Mouse (Mus musculus) heart, embryonic 10.5 days (tissue): Measurements from ENCODE around the gene Taf8. TPM values are rescaled to one million over a fixed set of nuclear protein-coding genes. Genes with fewer than 3 reads are reported as not detected.

ENCODE experiments used
- DNase-seq: peaks from one replicate; pipeline ENCODE4 v3.0.0-alpha.2; 2017; ENCODE audit warnings: low spot score
- H3K27ac ChIP-seq: fragments of 300-500 bp; sonication (generic); 2 replicates; pipeline ENCODE4 v1.5.1; 2016; ENCODE audit warnings: mild to moderate bottlenecking
- H3K27me3 ChIP-seq: fragments of 300-500 bp; sonication (generic); 2 replicates; pipeline ENCODE4 v1.6.1; 2016; ENCODE audit warnings: mild to moderate bottlenecking; ENCODE audit not compliant: poor library complexity, insufficient read depth, severe bottlenecking
- H3K36me3 ChIP-seq: fragments of 300-500 bp; sonication (generic); 2 replicates; pipeline ENCODE4 v1.6.1; 2016; ENCODE audit warnings: mild to moderate bottlenecking, moderate library complexity
- H3K4me1 ChIP-seq: fragments of 300-500 bp; sonication (generic); 2 replicates; pipeline ENCODE4 v1.6.1; 2016; ENCODE audit warnings: mild to moderate bottlenecking
- H3K4me3 ChIP-seq: fragments of 300-500 bp; sonication (generic); 2 replicates; pipeline ENCODE4 v1.5.1; 2016; ENCODE audit warnings: mild to moderate bottlenecking, moderate library complexity
- H3K9me3 ChIP-seq: fragments of 300-500 bp; sonication (generic); 2 replicates; pipeline ENCODE4 v1.6.1; 2016; ENCODE audit warnings: mild to moderate bottlenecking, moderate library complexity
- WGBS: fragments of 180-500 bp; shearing (Covaris S2); methylation state at CpG from one replicate; pipeline ENCODE4 v1.1.7; 2016; 5-methylcytosine and 5-hydroxymethylcytosine counted together
- polyA plus RNA-seq: library from polyadenylated mRNA; unstranded; fragments of >200 nt; fragmentation: Nextera tagmentation; extraction: Ambion mirVana; gene quantifications from 2 replicates; pipeline ENCODE4 v1.2.1, GENCODE M21; 2016

Gene Taf8
- 23.0 and 28.5 TPM in 2 replicates for polyA plus RNA-seq

- Histone ChIP-seq H3K4me3 (peak within 1 kb of the TSS; percentile 86), H3K4me1 (peaks cover 29% of the 10 kb centered on the region), H3K27me3 (no peaks in the 10 kb centered on the region), H3K36me3 (peaks cover 27% of the 10 kb centered on the region), H3K27ac (peak within 1 kb of the TSS; percentile 97), H3K9me3 (no peaks in the 10 kb centered on the region)
- WGBS = 2% methylated on average over 40 of the region's 40 CpGs
- peak; percentile 98 for DNase-seq
Measured at GRCm38 (mm10) chr17:47501946-47502706, at the start of gene Taf8. Gene Taf8, minus strand, starts transcription at chr17:47502292.

- Histone ChIP-seq H3K36me3 (no peaks in the 10 kb centered on the region), H3K27ac (no peak overlapping the region), H3K9me3 (no peaks in the 10 kb centered on the region), H3K27me3 (no peaks in the 10 kb centered on the region), H3K4me1 (no peaks in the 10 kb centered on the region), H3K4me3 (no peak overlapping the region)
- DNase-seq = no peak
- whole genome bisulfite sequencing = 71% methylated on average over 7 of the region's 7 CpGs
Measured at GRCm38 (mm10) chr17:47551049-47551448, 49.0 kb upstream of the Taf8 start.

- no peaks in the 10 kb centered on the region for H3K27me3 ChIP-seq
- no peaks in the 10 kb centered on the region for H3K9me3 ChIP-seq
- 83% methylated on average over 17 of the region's 17 CpGs for WGBS
- H3K4me3 ChIP-seq = no peak overlapping the region
- no peaks in the 10 kb centered on the region for H3K36me3 ChIP-seq
- no peak overlapping the region for H3K27ac ChIP-seq
- peaks cover 21% of the 10 kb centered on the region for H3K4me1 ChIP-seq
- DNase-seq = no peak
Measured at GRCm38 (mm10) chr17:47545861-47546331, 43.8 kb upstream of the Taf8 start.

- Histone ChIP-seq H3K9me3 (no peaks in the 10 kb centered on the region), H3K4me1 (peaks cover 21% of the 10 kb centered on the region), H3K36me3 (no peaks in the 10 kb centered on the region), H3K27me3 (no peaks in the 10 kb centered on the region), H3K4me3 (no peak overlapping the region), H3K27ac (no peak overlapping the region)
- DNase-seq = no peak
- WGBS = 89% methylated on average over 12 of the region's 12 CpGs
Measured at GRCm38 (mm10) chr17:47545154-47545553, 43.1 kb upstream of the Taf8 start.

- 78% methylated on average over 7 of the region's 7 CpGs for WGBS
Measured at GRCm38 (mm10) chr17:47543051-47543650, 41.1 kb upstream of the Taf8 start.

GRCm38 (mm10) chr17:47542061-47542460 lies 40.0 kb upstream of the Taf8 start:
- no peak overlapping the region for H3K4me3 ChIP-seq
- WGBS = 73% methylated on average over 5 of the region's 5 CpGs
- no peaks in the 10 kb centered on the region for H3K27me3 ChIP-seq
- H3K27ac ChIP-seq = peak overlapping the region; percentile 47; the same call in 1 of the 2 replicates
- no peak for DNase-seq
- H3K9me3 ChIP-seq = no peaks in the 10 kb centered on the region
- no peaks in the 10 kb centered on the region for H3K36me3 ChIP-seq
- peaks cover 24% of the 10 kb centered on the region for H3K4me1 ChIP-seq

More at GRCm38 (mm10) chr17:47543051-47543650, 41.1 kb upstream of the Taf8 start:
- Histone ChIP-seq H3K36me3 (no peaks in the 10 kb centered on the region), H3K4me1 (peaks cover 24% of the 10 kb centered on the region), H3K27me3 (no peaks in the 10 kb centered on the region), H3K27ac (peak overlapping the region; percentile 3; the same call in 1 of the 2 replicates), H3K9me3 (no peaks in the 10 kb centered on the region), H3K4me3 (no peak overlapping the region)
- DNase-seq = no peak

GRCm38 (mm10) chr17:47539128-47539527 lies 37.0 kb upstream of the Taf8 start:
- H3K27me3 ChIP-seq = no peaks in the 10 kb centered on the region

GRCm38 (mm10) chr17:47538049-47538448 lies 36.0 kb upstream of the Taf8 start:
- no peak for DNase-seq
- Histone ChIP-seq H3K4me3 (no peak overlapping the region), H3K27ac (no peak overlapping the region), H3K36me3 (no peaks in the 10 kb centered on the region), H3K4me1 (peaks cover 32% of the 10 kb centered on the region), H3K27me3 (no peaks in the 10 kb centered on the region), H3K9me3 (no peaks in the 10 kb centered on the region)
- 86% methylated on average over 3 of the region's 3 CpGs for WGBS

More at GRCm38 (mm10) chr17:47539128-47539527, 37.0 kb upstream of the Taf8 start:
- no peak for DNase-seq
- Histone ChIP-seq H3K9me3 (no peaks in the 10 kb centered on the region), H3K4me3 (no peak overlapping the region), H3K27ac (no peak overlapping the region), H3K4me1 (peaks cover 35% of the 10 kb centered on the region), H3K36me3 (no peaks in the 10 kb centered on the region)
- WGBS = 93% methylated on average over 4 of the region's 4 CpGs

- DNase-seq = peak; percentile 95
- H3K36me3 ChIP-seq = no peaks in the 10 kb centered on the region
- H3K27me3 ChIP-seq = no peaks in the 10 kb centered on the region
- H3K9me3 ChIP-seq = no peaks in the 10 kb centered on the region
- H3K4me3 ChIP-seq = no peak overlapping the region; the same call in 1 of the 2 replicates
- H3K27ac ChIP-seq = peak overlapping the region; percentile 78
- WGBS = 34% methylated on average over 9 of the region's 9 CpGs
- H3K4me1 ChIP-seq = peaks cover 26% of the 10 kb centered on the region
Measured at GRCm38 (mm10) chr17:47535812-47536236, 33.7 kb upstream of the Taf8 start.

- Histone ChIP-seq H3K27ac (0 out of 2 replicates have a peak overlapping the region, but pooled peaks have one; percentile 6), H3K4me3 (no peak overlapping the region), H3K9me3 (no peaks in the 10 kb centered on the region), H3K36me3 (no peaks in the 10 kb centered on the region), H3K4me1 (peaks cover 28% of the 10 kb centered on the region), H3K27me3 (no peaks in the 10 kb centered on the region)
- DNase-seq = no peak
- 95% methylated on average over 13 of the region's 13 CpGs for WGBS
Measured at GRCm38 (mm10) chr17:47533691-47534090, 31.6 kb upstream of the Taf8 start.

- no peak overlapping the region for H3K4me3 ChIP-seq
- H3K9me3 ChIP-seq = no peaks in the 10 kb centered on the region
- peak overlapping the region; percentile 47; the same call in 1 of the 2 replicates for H3K27ac ChIP-seq
- no peaks in the 10 kb centered on the region for H3K36me3 ChIP-seq
- peaks cover 41% of the 10 kb centered on the region for H3K4me1 ChIP-seq
- no peaks in the 10 kb centered on the region for H3K27me3 ChIP-seq
- DNase-seq = no peak
- WGBS = 86% methylated on average over 5 of the region's 5 CpGs
Measured at GRCm38 (mm10) chr17:47532364-47532763, 30.3 kb upstream of the Taf8 start.

GRCm38 (mm10) chr17:47531387-47531818 lies 29.3 kb upstream of the Taf8 start:
- Histone ChIP-seq H3K36me3 (no peaks in the 10 kb centered on the region), H3K4me1 (peaks cover 48% of the 10 kb centered on the region), H3K27me3 (no peaks in the 10 kb centered on the region), H3K4me3 (no peak overlapping the region), H3K27ac (peak overlapping the region; percentile 47), H3K9me3 (no peaks in the 10 kb centered on the region)
- no peak for DNase-seq
- WGBS = 68% methylated on average over 10 of the region's 10 CpGs

- 94% methylated on average over 11 of the region's 11 CpGs for WGBS
- H3K36me3 ChIP-seq = no peaks in the 10 kb centered on the region
- H3K4me3 ChIP-seq = no peak overlapping the region
- H3K9me3 ChIP-seq = no peaks in the 10 kb centered on the region
- H3K27ac ChIP-seq = no peak overlapping the region
- H3K4me1 ChIP-seq = peaks cover 42% of the 10 kb centered on the region
- no peaks in the 10 kb centered on the region for H3K27me3 ChIP-seq
- DNase-seq = no peak
Measured at GRCm38 (mm10) chr17:47529595-47529994, 27.5 kb upstream of the Taf8 start.
